Mouse (Mus musculus) liver, adult (tissue): ENCODE data around the gene Zgrf1.

Source experiments
- GATA4 ChIP-seq: IDR thresholded peaks from 2 replicates; pipeline ENCODE4 v1.6.1; 2014; ENCODE audit warnings: mild to moderate bottlenecking, low read length; ENCODE audit not compliant: insufficient replicate concordance

Zgrf1 gene

GRCm38 (mm10) chr3:127552973-127553719 lies at the start of gene Zgrf1, which contains the start of gene Larp7:
Gene Zgrf1 (plus strand): TSS chr3:127553489.
Gene Larp7 (minus strand): TSS chr3:127553349.
- TF ChIP-seq GATA4: no peak

- no peak for TF ChIP-seq GATA4
These were observed 45.2 kb upstream of the Zgrf1 start for GRCm38 (mm10) chr3:127507878-127508783.

DNA sequence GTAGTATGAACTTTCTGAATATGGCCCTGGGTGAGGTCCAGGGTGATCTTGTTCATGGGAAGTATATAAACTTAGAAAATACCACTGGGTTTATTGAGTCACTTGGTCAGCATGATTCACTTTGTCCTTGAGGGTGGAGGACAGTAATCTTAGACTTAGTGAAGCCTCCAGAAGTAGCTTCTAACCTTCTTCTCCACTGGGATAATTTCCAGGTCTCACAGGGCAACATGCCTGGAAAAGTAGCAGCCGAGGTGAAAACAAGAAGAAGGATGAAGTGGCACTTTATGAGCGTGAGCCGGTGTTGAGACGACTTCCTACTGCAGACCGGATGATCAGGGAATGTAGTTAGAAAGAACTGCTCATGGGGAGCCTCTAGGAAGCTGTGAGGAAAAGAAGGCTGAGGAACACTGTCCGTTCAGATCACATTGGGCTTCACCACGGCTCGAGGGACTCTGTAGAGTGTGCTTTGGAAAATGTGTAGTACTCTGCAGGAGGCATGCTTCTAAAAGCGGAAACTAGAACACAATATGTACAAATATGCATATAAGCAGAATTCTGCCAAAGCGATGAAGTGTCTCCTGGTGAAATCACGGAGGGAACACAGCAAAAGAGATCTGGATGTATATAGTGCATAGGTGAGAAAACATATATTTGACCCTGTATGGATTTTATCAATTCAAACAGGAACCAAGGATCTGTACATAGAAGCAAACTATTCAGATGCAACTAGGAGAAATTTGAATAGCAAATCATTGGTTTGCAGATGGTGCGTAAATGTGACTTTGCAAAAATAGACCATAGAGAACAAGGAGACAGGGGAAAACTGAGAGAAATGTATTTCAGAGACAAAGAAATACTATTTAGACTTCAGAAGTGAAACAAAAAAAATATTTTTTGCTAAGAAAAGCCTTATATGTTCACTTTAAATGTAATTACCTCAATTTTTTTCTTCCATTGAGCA lies 41.2 kb upstream of the Zgrf1 start:
- no peak for TF ChIP-seq GATA4

DNA sequence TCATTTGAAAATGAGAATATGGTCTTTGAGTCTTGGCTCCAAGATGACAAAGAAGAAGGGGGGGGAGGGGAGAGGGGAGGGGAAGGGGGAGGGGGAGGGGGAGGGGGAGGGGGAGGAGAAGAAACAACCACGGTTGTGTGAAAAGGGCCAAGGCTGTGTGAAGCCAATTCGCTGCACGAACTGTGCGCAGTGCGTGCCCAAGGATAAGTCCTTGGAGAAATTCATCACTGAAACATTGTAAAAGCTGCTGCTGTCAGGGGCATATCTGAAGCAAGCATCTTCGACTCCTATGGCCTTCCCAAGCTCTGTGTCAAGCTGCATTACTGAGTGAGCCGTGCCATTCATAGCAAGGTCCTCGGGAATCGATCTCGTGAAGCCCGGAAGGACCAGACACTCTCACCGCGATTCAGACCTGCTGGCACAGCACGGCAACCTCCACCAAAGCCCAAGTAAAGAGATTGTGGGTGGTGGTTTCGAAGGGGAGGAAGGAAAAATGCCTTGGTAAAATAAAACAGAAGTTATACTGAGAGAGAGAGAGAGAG lies 40.4 kb upstream of the Zgrf1 start:
- TF ChIP-seq GATA4: no peak

- no peak for TF ChIP-seq GATA4
These were observed 39.6 kb upstream of the Zgrf1 start for GRCm38 (mm10) chr3:127513699-127514098.

DNA sequence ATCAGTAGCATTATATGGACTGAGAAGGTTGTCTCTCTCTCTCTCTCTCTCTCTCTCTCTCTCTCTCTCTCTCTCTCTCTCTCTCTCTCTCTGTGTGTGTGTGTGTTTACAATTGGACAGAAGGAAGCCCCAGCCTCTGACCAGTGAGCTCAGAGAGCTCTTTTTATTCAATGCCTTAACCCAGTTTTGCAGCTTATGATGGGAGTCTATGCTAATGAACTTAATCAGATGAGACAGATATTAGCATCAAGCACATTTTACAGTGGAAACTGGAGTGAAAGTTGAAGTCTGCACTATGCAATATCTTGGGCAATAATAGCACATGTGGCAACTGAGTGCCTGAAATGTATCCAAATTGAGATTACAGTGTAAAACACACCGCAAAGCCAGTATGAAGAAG lies 38.0 kb upstream of the Zgrf1 start:
- TF ChIP-seq GATA4: no peak

DNA sequence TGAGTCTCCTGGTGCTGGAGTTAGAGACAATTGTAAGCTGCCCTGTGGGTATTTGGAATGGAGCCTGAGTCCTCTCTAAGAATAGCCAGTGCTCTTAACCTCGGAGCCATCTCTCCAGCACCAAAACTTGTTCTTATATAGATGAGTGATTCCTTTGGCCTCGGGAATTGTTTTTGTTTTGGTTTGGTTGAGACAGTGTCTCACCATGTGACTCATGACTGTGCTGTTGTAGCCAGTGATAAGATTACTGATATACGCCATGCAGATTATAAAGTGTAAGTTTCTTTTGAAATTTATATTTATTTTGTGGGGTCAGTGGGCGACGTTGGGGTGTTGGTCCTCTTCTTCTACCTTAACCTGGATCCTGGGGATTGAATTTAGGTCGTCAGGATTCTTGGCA lies 33.0 kb upstream of the Zgrf1 start:
- no peak for TF ChIP-seq GATA4

DNA sequence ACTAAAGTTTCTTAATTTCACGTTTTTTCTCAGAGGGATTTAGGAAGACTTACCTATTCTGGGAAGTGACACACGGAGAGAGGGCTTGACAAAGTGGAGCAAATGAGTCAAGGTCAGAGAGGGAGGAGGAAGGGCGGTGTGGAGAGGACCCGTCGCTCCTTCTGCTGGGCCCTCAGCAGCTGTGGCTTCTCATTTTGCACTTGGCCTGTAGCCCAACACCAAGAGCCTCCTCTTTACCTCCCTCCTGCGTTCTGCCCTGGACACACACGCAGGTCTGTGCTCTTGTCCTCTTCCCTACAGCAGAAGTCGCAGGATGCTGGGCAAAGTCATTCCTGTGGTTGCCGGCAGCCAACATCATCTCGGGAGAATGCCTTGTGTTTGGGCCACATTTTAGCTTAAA lies 32.1 kb upstream of the Zgrf1 start:
- TF ChIP-seq GATA4: no peak

- TF ChIP-seq GATA4: no peak
These were observed 28.0 kb upstream of the Zgrf1 start for GRCm38 (mm10) chr3:127525188-127525819.

DNA sequence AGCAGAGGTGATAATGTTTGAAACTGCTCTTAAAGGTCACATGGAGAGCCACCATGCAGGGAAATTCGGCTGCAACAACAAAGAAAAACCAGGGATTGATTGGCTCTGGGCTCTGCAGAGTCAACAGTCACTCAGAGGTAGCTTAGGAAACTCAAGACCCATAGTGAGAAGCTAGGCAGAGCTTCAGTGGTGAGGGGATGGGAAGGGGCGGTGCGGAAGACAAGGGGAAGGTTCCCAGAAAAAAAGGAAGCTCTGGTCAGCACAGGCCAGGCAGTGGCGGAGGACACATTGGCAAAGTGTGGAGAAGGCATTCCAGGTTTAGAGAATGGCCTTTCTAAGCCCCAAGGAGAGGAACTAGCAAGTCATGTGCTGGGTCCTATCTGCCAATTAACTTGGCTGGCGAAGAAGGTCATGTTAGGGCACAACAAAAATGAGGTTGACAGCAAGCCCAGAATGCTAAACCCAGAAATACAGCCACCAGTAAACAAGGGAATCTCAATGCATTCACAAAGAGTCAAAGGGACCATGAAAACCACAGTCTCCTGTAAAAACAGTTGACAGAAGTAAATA lies 25.7 kb upstream of the Zgrf1 start:
- no peak for TF ChIP-seq GATA4

- no peak for TF ChIP-seq GATA4
These were observed 24.1 kb upstream of the Zgrf1 start for GRCm38 (mm10) chr3:127529210-127529609.

- TF ChIP-seq GATA4: no peak
These were observed 23.5 kb upstream of the Zgrf1 start for GRCm38 (mm10) chr3:127529824-127530223.

DNA sequence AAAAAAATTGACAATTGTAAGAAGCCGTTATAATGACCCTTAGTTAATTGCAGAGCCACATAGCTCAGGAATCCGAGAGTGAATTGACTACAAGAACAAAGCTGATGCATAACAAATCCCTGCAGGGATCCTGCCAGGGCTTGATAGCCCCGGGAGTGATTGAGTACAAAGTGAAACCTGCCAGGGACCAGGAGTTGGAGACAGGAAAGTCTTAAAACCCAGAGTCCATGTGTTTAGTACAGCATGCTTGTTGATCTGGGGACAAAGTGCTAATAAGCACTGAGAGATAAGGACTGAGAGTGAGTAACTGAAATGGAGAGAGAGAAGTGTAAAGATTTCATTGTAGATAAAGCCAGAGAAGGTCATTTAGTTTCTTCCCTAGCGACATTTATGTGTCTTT lies 23.0 kb upstream of the Zgrf1 start:
- no peak for TF ChIP-seq GATA4

DNA sequence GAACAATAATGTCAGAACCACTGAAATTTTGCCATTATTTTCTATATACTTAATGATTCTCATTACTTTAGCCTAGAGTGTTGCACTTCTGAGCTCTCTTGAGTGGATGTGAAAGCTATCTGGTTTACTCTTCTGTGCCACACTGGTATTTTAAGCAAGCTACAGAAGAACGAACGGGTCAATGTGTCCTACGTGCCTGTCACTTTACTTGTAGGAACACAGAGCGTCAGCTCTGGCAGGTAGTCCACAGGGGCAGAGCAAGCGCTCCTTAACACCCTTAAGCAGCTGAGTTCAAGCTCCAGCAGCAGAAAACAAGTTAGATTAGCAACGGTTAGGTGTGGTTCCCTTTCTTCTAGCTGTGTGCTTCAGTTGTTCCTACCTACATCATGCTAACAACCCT lies 14.1 kb upstream of the Zgrf1 start:
- no peak for TF ChIP-seq GATA4
